Mouse (Mus musculus) heart, embryonic 16.5 days (tissue): Measurements from ENCODE around the gene Fam166a. TPM values are rescaled to one million over a fixed set of nuclear protein-coding genes. Genes with fewer than 3 reads are reported as not detected.

ENCODE experiments used
- ATAC-seq: fragments of 200-750 bp; cut with Nextera tagmentation; replicated peaks from 2 replicates; pipeline ENCODE4 v1.8.0; 2017; ENCODE audit warnings: moderate number of reproducible peaks; ENCODE audit not compliant: insufficient read depth, low FRiP score; ENCODE audit errors: extremely low read depth
- H3K27ac ChIP-seq: fragments of 300-500 bp; sonication (generic); 2 replicates; pipeline ENCODE4 v1.5.1; 2014; ENCODE audit warnings: mild to moderate bottlenecking, low read length, control low read depth, moderate library complexity
- H3K27me3 ChIP-seq: fragments of 300-500 bp; sonication (generic); 2 replicates; pipeline ENCODE4 v1.6.1; 2014; ENCODE audit warnings: low read length, mixed read lengths; ENCODE audit not compliant: control insufficient read depth, insufficient read depth
- H3K36me3 ChIP-seq: fragments of 300-500 bp; sonication (generic); 2 replicates; pipeline ENCODE4 v1.6.1; 2014; ENCODE audit not compliant: control insufficient read depth, insufficient read depth
- H3K4me1 ChIP-seq: fragments of 300-500 bp; sonication (generic); 2 replicates; pipeline ENCODE4 v1.6.1; 2014; ENCODE audit warnings: low read length, mixed read lengths; ENCODE audit not compliant: control insufficient read depth, insufficient read depth
- H3K4me2 ChIP-seq: fragments of 300-500 bp; sonication (generic); 2 replicates; pipeline ENCODE4 v1.6.1; 2014; ENCODE audit warnings: low read depth, mild to moderate bottlenecking, control low read depth, low read length
- H3K4me3 ChIP-seq: fragments of 300-500 bp; sonication (generic); 2 replicates; pipeline ENCODE4 v1.5.1; 2014; ENCODE audit warnings: mild to moderate bottlenecking, control low read depth, low read length
- H3K9ac ChIP-seq: fragments of 300-500 bp; sonication (generic); 2 replicates; pipeline ENCODE4 v1.6.1; 2014; ENCODE audit warnings: low read length, control low read depth
- H3K9me3 ChIP-seq: fragments of 300-500 bp; sonication (generic); replicated peaks from 2 replicates; pipeline ENCODE4 v1.6.1; 2016; ENCODE audit warnings: low read length; ENCODE audit not compliant: control insufficient read depth
- WGBS: fragments of 180-500 bp; shearing (Covaris S2); extraction: QIAGEN DNeasy Blood & Tissue Kit; methylation state at CpG from one replicate; pipeline ENCODE4 v1.1.7; 2014; 5-methylcytosine and 5-hydroxymethylcytosine counted together
- polyA plus RNA-seq: library from polyadenylated mRNA; unstranded; fragments of >200 nt; fragmentation: Nextera tagmentation; extraction: Ambion mirVana; gene quantifications from 2 replicates; pipeline ENCODE4 v1.2.1, GENCODE M21; 2015

Fam166a gene
- polyA plus RNA-seq = 1.1 TPM in 1 of 2 replicates, not detected in the other

DNA sequence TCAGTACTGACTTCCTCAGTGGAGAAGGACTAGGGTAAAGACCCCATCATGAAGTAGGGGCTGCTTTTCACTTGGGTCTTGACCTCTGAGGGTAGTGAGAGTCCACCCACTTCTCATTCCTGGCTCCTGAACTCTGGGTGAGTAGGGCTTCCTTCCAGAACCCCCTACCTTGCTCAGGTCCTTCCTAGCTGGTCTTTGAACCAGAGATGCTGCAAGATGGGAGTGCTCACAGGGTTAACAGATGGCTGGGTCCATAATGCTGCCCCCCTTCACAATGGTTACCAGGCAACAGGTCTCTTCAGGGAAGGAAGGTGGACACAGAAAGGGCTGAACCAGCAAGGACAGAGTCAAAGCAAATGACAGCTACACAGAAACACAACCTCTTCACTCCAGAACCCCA, at the start of gene Fam166a:
Fam166a (plus strand) TSS at position 301 of the 400 bp plus-strand sequence.
- Histone ChIP-seq H3K36me3 (peaks cover 7% of the 10 kb centered on the region; the same call in 1 of the 2 replicates), H3K27me3 (no peaks in the 10 kb centered on the region), H3K4me3 (no peak within 1 kb of the TSS), H3K9me3 (no peaks in the 10 kb centered on the region), H3K4me1 (peaks cover 4% of the 10 kb centered on the region), H3K27ac (no peak within 1 kb of the TSS), H3K4me2 (no peak within 1 kb of the TSS), H3K9ac (no peak within 1 kb of the TSS)
- ATAC-seq = no peak

DNA sequence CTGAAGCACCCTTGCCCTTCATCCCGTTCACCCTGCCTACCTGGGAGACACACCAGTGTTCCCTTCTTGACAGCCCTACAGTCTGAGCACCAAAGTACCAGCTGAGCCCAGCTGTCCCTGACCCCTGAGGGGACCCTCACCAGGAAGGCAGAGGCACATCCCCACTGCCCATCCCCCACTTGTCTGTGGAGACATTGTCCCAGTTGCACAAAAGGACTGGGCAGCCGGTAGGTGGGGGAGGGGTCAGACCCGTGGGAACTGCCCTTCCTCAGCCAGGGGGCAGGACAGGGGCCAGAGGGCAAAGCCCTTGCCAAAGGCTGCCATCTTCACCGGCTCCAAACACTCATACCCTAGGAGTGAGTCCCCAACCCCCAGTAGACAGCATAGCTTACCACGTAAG, 48.8 kb upstream of the Fam166a start:
- no peak overlapping the region for H3K9ac ChIP-seq
- WGBS = 52% methylated on average over 5 of the region's 5 CpGs
- H3K27me3 ChIP-seq = no peaks in the 10 kb centered on the region
- H3K4me2 ChIP-seq = no peak overlapping the region
- H3K36me3 ChIP-seq = no peaks in the 10 kb centered on the region
- ATAC-seq = no peak
- no peak overlapping the region for H3K4me3 ChIP-seq
- no peaks in the 10 kb centered on the region for H3K9me3 ChIP-seq
- peaks cover 24% of the 10 kb centered on the region for H3K4me1 ChIP-seq
- H3K27ac ChIP-seq = no peak overlapping the region

DNA sequence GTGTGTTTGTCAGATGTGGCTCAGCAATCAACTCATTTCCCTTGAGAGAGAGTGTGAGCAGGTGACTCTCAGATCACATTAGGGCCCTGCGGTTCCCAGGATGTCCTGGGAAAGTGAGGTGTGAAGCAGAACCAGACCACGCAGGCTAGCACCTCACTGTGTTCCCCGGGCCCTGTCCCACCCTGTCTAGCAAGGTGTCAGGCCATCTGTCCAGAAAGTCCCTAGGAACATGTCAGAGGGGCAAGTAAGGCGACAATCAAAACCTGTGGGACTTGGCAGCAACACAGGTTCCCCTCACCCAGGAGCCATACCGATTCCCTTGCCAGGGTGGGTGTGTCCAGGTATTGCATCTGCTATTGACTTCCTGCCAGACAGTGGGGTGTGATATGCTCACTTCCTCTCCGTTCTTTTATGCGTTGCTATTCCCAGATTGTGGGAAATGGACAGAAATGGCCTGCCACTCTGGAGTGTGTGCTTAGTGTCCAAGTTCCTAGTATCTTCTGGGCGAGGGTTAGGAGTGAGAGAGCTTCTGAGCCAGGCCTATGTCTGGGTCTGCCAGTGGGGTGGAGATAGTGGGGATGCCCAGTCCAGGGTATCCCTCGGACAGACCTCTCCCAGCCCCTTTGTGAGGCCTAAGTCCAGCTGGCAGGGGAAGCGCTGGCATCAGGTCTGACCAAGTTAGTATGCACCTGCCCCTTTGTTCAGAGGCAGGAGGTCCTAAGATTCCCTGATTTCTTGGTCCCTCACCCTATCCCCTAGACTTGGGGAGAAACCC, 48.0 kb upstream of the Fam166a start:
- H3K36me3 ChIP-seq = no peaks in the 10 kb centered on the region
- 62% methylated on average over 10 of the region's 10 CpGs for WGBS
- no peak overlapping the region for H3K4me2 ChIP-seq
- ATAC-seq = no peak
- no peak overlapping the region for H3K9ac ChIP-seq
- H3K27ac ChIP-seq = no peak overlapping the region
- H3K27me3 ChIP-seq = no peaks in the 10 kb centered on the region
- H3K4me1 ChIP-seq = peaks cover 24% of the 10 kb centered on the region
- H3K4me3 ChIP-seq = no peak overlapping the region
- H3K9me3 ChIP-seq = no peaks in the 10 kb centered on the region

DNA sequence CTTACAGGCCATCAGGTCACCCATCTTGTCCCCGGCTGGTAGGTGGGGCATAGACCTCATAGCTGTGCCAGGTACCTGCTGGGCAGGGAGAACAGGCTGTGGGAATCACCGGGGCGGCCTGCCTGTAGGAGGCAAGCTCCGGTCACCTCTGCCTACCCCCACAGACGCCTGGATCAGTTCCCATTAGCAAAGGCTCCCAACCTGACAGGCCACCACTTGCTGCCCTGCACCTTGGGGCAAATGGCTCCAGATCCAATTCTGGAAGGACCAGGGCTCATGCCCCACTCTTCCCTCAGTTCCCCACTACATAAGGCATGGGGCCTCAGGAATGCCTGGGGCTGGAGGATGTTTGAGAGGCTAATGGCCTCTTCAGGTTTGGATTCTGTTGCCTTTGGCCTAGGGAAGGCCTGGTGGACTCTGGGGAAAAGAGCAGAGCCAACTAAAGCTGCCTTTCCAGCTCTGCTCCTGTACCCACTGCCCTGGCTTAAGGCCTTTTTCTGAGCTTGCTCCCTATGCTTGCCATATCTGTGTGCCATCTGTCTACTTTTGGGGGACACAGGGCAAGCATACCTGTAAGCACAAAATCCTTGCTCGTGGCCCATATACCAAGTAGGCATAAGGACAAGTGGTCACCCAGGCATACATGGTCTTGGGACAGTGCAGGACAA, 47.3 kb upstream of the Fam166a start:
- no peak overlapping the region for H3K27ac ChIP-seq
- no peaks in the 10 kb centered on the region for H3K27me3 ChIP-seq
- no peak for ATAC-seq
- WGBS = 80% methylated on average over 6 of the region's 6 CpGs
- H3K9me3 ChIP-seq = no peaks in the 10 kb centered on the region
- no peaks in the 10 kb centered on the region for H3K36me3 ChIP-seq
- H3K4me3 ChIP-seq = no peak overlapping the region
- no peak overlapping the region for H3K4me2 ChIP-seq
- peaks cover 28% of the 10 kb centered on the region for H3K4me1 ChIP-seq
- H3K9ac ChIP-seq = no peak overlapping the region

DNA sequence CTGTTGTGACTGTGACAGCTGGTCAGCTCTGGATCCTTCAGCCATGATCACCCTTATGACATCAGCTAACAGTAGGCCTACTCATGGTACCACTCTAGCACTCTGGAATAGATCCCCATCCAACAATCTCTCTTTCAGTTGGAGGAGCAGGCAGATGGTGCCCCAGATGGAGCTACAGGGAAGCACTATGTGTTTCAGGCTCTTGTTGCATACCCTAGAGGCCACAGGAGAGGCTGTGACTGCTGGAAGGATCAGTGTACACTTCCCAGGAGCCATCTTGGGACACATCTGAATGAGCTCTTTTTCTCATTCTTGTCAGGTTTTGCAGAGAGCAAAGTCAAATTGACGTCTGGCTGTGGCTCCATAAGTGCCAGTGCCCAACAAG, 46.8 kb upstream of the Fam166a start:
- ATAC-seq = no peak
- Histone ChIP-seq H3K36me3 (no peaks in the 10 kb centered on the region), H3K4me3 (no peak overlapping the region), H3K4me1 (peaks cover 33% of the 10 kb centered on the region), H3K27ac (no peak overlapping the region), H3K4me2 (no peak overlapping the region), H3K9ac (no peak overlapping the region), H3K27me3 (no peaks in the 10 kb centered on the region), H3K9me3 (no peaks in the 10 kb centered on the region)
- WGBS = 82% methylated on average over 1 of the region's 1 CpGs

DNA sequence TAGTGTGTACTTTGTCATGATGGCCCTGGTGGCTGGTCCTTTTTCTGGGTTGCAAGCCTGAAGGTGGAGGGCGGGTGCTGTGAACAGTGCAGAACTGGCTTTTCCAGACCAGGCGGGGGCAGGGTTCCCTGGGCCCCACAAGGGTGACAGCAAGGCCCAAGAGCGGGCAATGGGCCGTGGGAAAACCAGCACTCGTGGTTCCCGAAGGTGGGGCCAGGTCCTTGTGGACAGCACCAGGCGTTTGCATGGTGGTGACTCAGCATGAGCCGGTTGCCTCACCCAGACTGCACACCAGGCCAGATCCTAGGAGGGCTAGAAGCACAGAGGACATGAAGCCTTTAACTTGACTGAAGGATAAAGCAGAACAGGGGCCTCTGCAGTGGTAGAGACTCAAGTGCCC, 45.9 kb upstream of the Fam166a start:
- Histone ChIP-seq H3K4me2 (no peak overlapping the region), H3K27me3 (no peaks in the 10 kb centered on the region), H3K9ac (no peak overlapping the region), H3K4me3 (no peak overlapping the region), H3K9me3 (no peaks in the 10 kb centered on the region), H3K36me3 (no peaks in the 10 kb centered on the region), H3K27ac (no peak overlapping the region), H3K4me1 (peaks cover 35% of the 10 kb centered on the region)
- ATAC-seq = no peak
- WGBS = 67% methylated on average over 8 of the region's 8 CpGs

DNA sequence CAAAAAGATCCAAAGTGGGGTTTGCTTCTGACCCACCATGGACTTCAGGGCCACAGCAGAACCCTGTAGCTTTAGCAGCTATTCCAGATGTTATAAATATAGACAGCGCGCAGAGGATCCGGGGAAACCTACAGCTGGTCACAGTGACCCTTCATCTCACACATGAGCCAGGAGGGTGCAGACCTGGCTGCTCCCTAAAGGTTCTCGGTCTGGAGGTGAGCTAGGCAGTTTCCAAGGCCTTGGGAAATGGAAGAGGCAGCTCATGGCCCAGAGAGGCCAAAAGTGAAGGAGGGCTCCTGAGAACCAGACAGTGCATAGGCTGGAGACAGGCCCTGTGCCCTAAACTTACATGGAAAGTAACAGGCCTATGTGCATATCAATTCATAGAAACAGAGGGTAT, 44.7 kb upstream of the Fam166a start:
- Histone ChIP-seq H3K4me2 (no peak overlapping the region), H3K9me3 (no peaks in the 10 kb centered on the region), H3K4me3 (no peak overlapping the region), H3K4me1 (peaks cover 39% of the 10 kb centered on the region), H3K27me3 (no peaks in the 10 kb centered on the region), H3K27ac (no peak overlapping the region), H3K9ac (no peak overlapping the region), H3K36me3 (no peaks in the 10 kb centered on the region)
- WGBS = 92% methylated on average over 4 of the region's 4 CpGs
- ATAC-seq = no peak

DNA sequence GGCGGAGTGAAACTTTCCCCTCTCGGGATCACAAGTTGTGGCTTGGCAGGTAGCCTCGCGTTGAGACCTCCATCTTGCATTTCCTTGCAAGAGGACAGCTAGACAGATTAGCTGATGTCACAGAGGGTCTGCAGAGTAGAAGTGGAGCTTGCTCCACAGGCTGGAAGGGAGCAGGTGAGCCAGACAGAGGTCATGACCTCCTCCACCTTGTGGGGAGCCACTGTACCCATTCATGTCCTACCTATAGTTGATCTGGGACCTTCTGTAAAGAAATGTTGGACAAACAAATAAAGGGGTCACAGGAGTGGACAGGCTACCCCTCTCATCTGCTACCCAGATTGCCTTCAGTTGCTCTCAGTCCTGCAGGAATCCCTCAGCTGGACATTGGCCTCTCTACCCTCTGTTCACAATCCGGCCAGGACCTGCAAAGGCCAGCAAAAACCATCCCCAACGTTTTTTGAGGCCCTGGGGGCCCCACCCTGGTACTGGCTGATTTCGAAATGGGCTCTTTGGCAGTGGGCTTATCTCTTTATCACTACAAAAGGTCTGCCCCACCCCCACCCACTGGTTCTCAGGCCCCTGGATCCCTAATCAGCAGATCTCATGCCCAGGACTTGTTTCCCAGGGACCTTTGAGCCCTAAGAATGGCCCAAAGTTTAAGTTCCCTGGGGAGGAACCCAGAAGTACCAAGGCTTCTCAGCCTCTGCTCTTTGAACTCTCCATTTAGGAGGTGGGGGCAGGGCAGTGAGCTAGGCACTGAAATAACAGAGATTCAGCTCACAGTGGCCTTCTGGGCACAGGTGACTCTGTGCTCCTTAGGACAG, 43.5 kb upstream of the Fam166a start:
- Histone ChIP-seq H3K4me3 (no peak overlapping the region), H3K9ac (no peak overlapping the region), H3K4me2 (no peak overlapping the region), H3K9me3 (no peaks in the 10 kb centered on the region), H3K27ac (no peak overlapping the region), H3K36me3 (no peaks in the 10 kb centered on the region), H3K27me3 (no peaks in the 10 kb centered on the region), H3K4me1 (peaks cover 35% of the 10 kb centered on the region)
- ATAC-seq = no peak
- WGBS = 66% methylated on average over 7 of the region's 7 CpGs

DNA sequence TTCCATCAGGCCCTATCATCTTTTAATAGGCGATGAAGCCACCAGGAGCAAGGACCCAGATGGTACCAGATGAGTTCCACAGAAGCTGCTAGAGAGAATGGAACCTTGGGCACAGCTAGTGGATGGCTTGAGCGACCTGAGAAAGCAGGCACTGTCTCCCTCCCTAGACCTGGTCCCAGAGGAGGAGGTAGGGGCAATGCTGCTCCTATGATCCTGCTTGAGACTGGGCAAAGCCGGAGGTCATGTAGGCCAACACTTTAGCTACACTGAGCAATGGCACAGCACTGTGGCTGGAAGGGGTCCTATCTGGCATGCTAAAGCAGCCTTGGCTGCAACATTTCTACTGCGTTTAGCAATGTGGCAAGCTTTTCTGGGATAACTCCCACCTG, 42.9 kb upstream of the Fam166a start:
- WGBS = 79% methylated on average over 4 of the region's 4 CpGs
- H3K4me3 ChIP-seq = no peak overlapping the region
- peaks cover 32% of the 10 kb centered on the region for H3K4me1 ChIP-seq
- no peak for ATAC-seq
- no peaks in the 10 kb centered on the region for H3K9me3 ChIP-seq
- H3K4me2 ChIP-seq = no peak overlapping the region
- H3K9ac ChIP-seq = no peak overlapping the region
- H3K36me3 ChIP-seq = no peaks in the 10 kb centered on the region
- H3K27ac ChIP-seq = no peak overlapping the region; the same call in 1 of the 2 replicates
- no peaks in the 10 kb centered on the region for H3K27me3 ChIP-seq
